Mouse (Mus musculus) bone marrow, adult 2 months (tissue): ENCODE results near the gene Otud7a. TPM values are rescaled to one million over a fixed set of nuclear protein-coding genes. Genes with fewer than 3 reads are reported as not detected.

Source experiments
- H3K27ac ChIP-seq: fragments of 200-500 bp; 2 replicates; pipeline ENCODE4 v1.5.1; 2012; ENCODE audit warnings: low read depth, mild to moderate bottlenecking, control low read depth, inconsistent platforms, low read length; ENCODE audit not compliant: control insufficient read depth, poor library complexity, insufficient read depth
- H3K4me1 ChIP-seq: fragments of 200-500 bp; 2 replicates; pipeline ENCODE4 v1.6.1; 2011; ENCODE audit warnings: low read length; ENCODE audit not compliant: control insufficient read depth, insufficient read depth
- H3K4me3 ChIP-seq: fragments of 200-500 bp; replicated peaks from 2 replicates; pipeline ENCODE3; 2011; ENCODE audit warnings: mild to moderate bottlenecking, low read depth, low read length, control low read depth; ENCODE audit not compliant: control insufficient read depth
- CTCF ChIP-seq: fragments of 200-500 bp; IDR thresholded peaks from 2 replicates; pipeline ENCODE4 v1.5.1; 2011; ENCODE audit warnings: low read length, control low read depth; ENCODE audit not compliant: control insufficient read depth, insufficient read depth
- POLR2A ChIP-seq: fragments of 200-500 bp; IDR thresholded peaks from 2 replicates; pipeline ENCODE4 v1.6.1; 2011; ENCODE audit warnings: low read depth, mild to moderate bottlenecking, control low read depth, low read length, borderline replicate concordance; ENCODE audit not compliant: control insufficient read depth
- WGBS: fragments of 180-500 bp; shearing (Covaris S2); methylation state at CpG from one replicate; pipeline ENCODE4 v1.1.7; 2018; 5-methylcytosine and 5-hydroxymethylcytosine counted together
- polyA plus RNA-seq: library from polyadenylated mRNA; stranded (reverse); fragments of >200 nt; gene quantifications from 2 replicates; pipeline ENCODE4 v1.2.4, GENCODE M21; 2011; ENCODE audit warnings: low replicate concordance; ENCODE audit not compliant: missing spikeins, insufficient read depth, insufficient read length

The Otud7a gene
- 0.47 TPM in 1 of 2 replicates, not detected in the other for polyA plus RNA-seq

GRCm38 (mm10) chr7:63444484-63445345 is at the start of gene Otud7a:
Otud7a (plus strand) TSS chr7:63444751.
- no peak within 1 kb of the TSS for H3K4me3 ChIP-seq
- 3% methylated on average over 112 of the region's 123 CpGs for WGBS
- H3K27ac ChIP-seq, result no peak within 1 kb of the TSS
- TF ChIP-seq POLR2A (no peak), CTCF (no peak)
- no peaks in the 10 kb centered on the region for H3K4me1 ChIP-seq

GRCm38 (mm10) chr7:63405988-63406387 is 38.6 kb upstream of the Otud7a start:
- H3K4me3 ChIP-seq, result no peak overlapping the region
- TF ChIP-seq CTCF (no peak), POLR2A (no peak)
- no peak overlapping the region for H3K27ac ChIP-seq
- H3K4me1 ChIP-seq, result no peaks in the 10 kb centered on the region

GRCm38 (mm10) chr7:63445346-63445700 is 772 bp downstream of the Otud7a start:
- 28% methylated on average over 10 of the region's 10 CpGs for WGBS
- TF ChIP-seq POLR2A, result no peak
- no peak for TF ChIP-seq CTCF

GRCm38 (mm10) chr7:63446951-63447350 is 2.4 kb downstream of the Otud7a start:
- 39% methylated on average over 1 of the region's 1 CpGs for WGBS
- Histone ChIP-seq H3K4me3 (no peak overlapping the region), H3K4me1 (no peaks in the 10 kb centered on the region), H3K27ac (no peak overlapping the region)
- TF ChIP-seq POLR2A, result no peak

More at GRCm38 (mm10) chr7:63445346-63445700, 772 bp downstream of the Otud7a start:
- H3K27ac ChIP-seq, result no peak overlapping the region
- H3K4me1 ChIP-seq, result no peaks in the 10 kb centered on the region
- H3K4me3 ChIP-seq, result no peak overlapping the region

GRCm38 (mm10) chr7:63455228-63455627 is 10.7 kb downstream of the Otud7a start:
- TF ChIP-seq CTCF, result no peak
- TF ChIP-seq POLR2A, result no peak
- Histone ChIP-seq H3K4me3 (no peak overlapping the region), H3K4me1 (no peaks in the 10 kb centered on the region), H3K27ac (no peak overlapping the region)
- WGBS, result 62% methylated on average over 3 of the region's 3 CpGs

GRCm38 (mm10) chr7:63462234-63462633 is 17.7 kb downstream of the Otud7a start:
- WGBS, result 14% methylated on average over 2 of the region's 2 CpGs
- TF ChIP-seq CTCF, result no peak
- TF ChIP-seq POLR2A, result no peak
- H3K27ac ChIP-seq, result no peak overlapping the region

GRCm38 (mm10) chr7:63462684-63463083 is 18.1 kb downstream of the Otud7a start:
- 63% methylated on average over 2 of the region's 2 CpGs for WGBS
- no peak overlapping the region for H3K27ac ChIP-seq
- no peaks in the 10 kb centered on the region for H3K4me1 ChIP-seq
- no peak overlapping the region for H3K4me3 ChIP-seq
- TF ChIP-seq CTCF (no peak), POLR2A (no peak)

More at GRCm38 (mm10) chr7:63462234-63462633, 17.7 kb downstream of the Otud7a start:
- Histone ChIP-seq H3K4me1 (no peaks in the 10 kb centered on the region), H3K4me3 (no peak overlapping the region)

GRCm38 (mm10) chr7:63466729-63467128 is 22.2 kb downstream of the Otud7a start:
- H3K4me3 ChIP-seq, result no peak overlapping the region
- no peak overlapping the region for H3K27ac ChIP-seq
- TF ChIP-seq CTCF (no peak), POLR2A (no peak)
- WGBS, result 82% methylated on average over 6 of the region's 6 CpGs
- H3K4me1 ChIP-seq, result no peaks in the 10 kb centered on the region
